Mouse (Mus musculus) G1E (cell line): ENCODE measurements around the gene Fut8. TPM values are rescaled to one million over a fixed set of nuclear protein-coding genes. Genes with fewer than 3 reads are reported as not detected.

Experiments
- ATAC-seq: 2 replicates; pipeline ENCODE4 v1.8.0; 2016; ENCODE audit warnings: mild to moderate bottlenecking; ENCODE audit not compliant: insufficient number of reproducible peaks, poor library complexity, low FRiP score, severe bottlenecking; ENCODE audit errors: extremely low read depth
- DNase-seq: peaks from one replicate; pipeline ENCODE4 v3.0.0; 2012; ENCODE audit warnings: low spot score
- H3K27me3 ChIP-seq: 2 replicates; pipeline ENCODE4 v1.6.1; 2012; ENCODE audit warnings: mild to moderate bottlenecking, low read length, inconsistent platforms; ENCODE audit not compliant: insufficient read depth
- H3K36me3 ChIP-seq: replicated peaks from 2 replicates; pipeline ENCODE3; 2012; ENCODE audit warnings: mild to moderate bottlenecking, inconsistent platforms
- H3K4me1 ChIP-seq: 2 replicates; pipeline ENCODE4 v1.6.1; 2012; ENCODE audit warnings: low read depth, low read length, inconsistent platforms, mixed read lengths; ENCODE audit not compliant: insufficient read depth
- H3K4me3 ChIP-seq: 2 replicates; pipeline ENCODE4 v1.5.1; 2012; ENCODE audit warnings: low read depth, mild to moderate bottlenecking, inconsistent platforms, low read length, moderate library complexity, mixed read lengths
- H3K9me3 ChIP-seq: replicated peaks from 2 replicates; pipeline ENCODE4 v1.6.1; 2012; ENCODE audit warnings: inconsistent platforms
- CTCF ChIP-seq: IDR thresholded peaks from 2 replicates; pipeline ENCODE4 v1.5.1; 2012; ENCODE audit warnings: low read depth, low read length, inconsistent platforms, mixed read lengths
- GATA1 ChIP-seq: IDR thresholded peaks from 2 replicates; pipeline ENCODE4 v1.6.1; 2012; ENCODE audit warnings: borderline replicate concordance, low read length, inconsistent platforms, mixed read lengths
- GATA2 ChIP-seq: IDR thresholded peaks from 2 replicates; pipeline ENCODE4 v1.6.1; 2012; ENCODE audit warnings: low read depth, low read length, inconsistent platforms, borderline replicate concordance
- POLR2AphosphoS5 ChIP-seq: IDR thresholded peaks from 2 replicates; pipeline ENCODE4 v1.6.1; 2012; ENCODE audit warnings: low read depth, low read length, inconsistent platforms; ENCODE audit not compliant: insufficient replicate concordance
- TAL1 ChIP-seq: conservative IDR thresholded peaks from 2 replicates; pipeline ENCODE4 v1.6.1; 2012; ENCODE audit warnings: low read depth, low read length, inconsistent platforms, mixed read lengths
- polyA plus RNA-seq: library from polyadenylated mRNA; stranded (reverse); fragments of >175 nt; gene quantifications from 2 replicates; pipeline ENCODE4 v1.2.3, GENCODE M21; 2012
- total RNA-seq, 2 experiments: library from RNA; stranded (forward) in 1 of 2; stranded (reverse) in 1 of 2; fragments of 200-1000 nt in 1 of 2; fragments of >200 nt in 1 of 2; fragmentation: Nextera tagmentation in 1 of 2; gene quantifications; 2 replicates each; pipeline ENCODE4 v1.2.3; 2014 to 2017

Gene Fut8
- total and polyA plus RNA-seq, 3 experiments = 35.8 to 447 (median 251) TPM

DNA sequence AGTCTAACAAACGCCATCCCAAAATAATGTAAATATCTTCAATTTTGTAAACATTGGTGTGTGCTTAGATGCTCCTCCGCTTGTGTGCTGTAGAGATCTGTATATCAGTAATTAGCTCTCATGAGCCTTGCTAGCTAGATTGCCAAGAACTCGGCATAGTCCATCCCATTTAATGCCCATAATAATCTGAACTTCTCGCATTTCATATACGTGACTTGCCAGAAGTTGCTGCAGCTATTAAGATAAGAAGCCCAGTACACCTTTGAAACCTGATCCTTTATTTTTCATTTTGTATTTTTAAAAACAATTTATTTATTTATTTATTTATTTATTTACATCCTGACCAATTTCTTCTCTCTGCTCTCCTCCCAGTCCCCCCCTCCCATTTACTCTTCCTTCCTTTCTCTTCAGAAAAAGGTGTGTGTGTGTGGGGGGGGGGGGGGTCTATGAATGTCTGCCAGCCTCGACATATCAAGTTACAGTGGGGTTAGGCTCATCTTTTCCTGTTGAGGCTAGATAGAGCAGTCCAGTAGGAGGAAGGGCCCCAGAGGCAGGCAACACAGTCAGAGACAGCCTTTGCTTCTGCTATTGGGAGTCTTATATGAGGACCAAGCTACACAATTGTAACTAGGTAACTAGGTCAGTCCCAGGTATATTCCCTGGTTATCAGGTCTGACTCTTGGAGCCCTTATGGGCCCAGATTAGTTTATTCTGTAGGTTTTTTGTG is 183.9 kb downstream of the Fut8 start:
- Histone ChIP-seq H3K4me1 (no peaks in the 10 kb centered on the region; the same call in 1 of the 2 replicates), H3K4me3 (no peak overlapping the region), H3K36me3 (peaks cover 31% of the 10 kb centered on the region), H3K9me3 (no peaks in the 10 kb centered on the region), H3K27me3 (no peaks in the 10 kb centered on the region)
- TF ChIP-seq TAL1 (no peak), POLR2AphosphoS5 (no peak), GATA1 (no peak), CTCF (no peak), GATA2 (no peak)
- ATAC-seq = no peak
- no peak for DNase-seq

DNA sequence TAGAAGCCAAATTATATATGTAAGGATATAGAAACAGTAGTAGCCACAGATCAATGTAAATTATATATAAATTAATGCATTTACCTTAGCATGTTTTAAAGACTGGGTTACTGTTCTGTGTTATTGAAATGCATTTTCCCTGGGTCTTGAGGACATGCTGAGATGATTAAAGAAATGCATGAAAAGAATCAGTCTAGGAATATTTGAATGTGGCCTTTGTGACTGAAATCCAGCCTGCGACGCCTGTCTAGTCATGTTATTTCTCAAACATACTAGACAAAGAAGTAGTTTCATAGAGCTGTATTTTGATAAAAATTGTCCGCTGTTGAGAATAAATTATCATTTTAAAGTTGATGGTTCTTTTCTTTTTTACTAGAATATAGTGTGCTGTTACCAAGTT is 188.2 kb downstream of the Fut8 start:
- no peak for ATAC-seq
- H3K27me3 ChIP-seq = no peaks in the 10 kb centered on the region
- no peaks in the 10 kb centered on the region for H3K9me3 ChIP-seq
- DNase-seq = no peak
- peaks cover 35% of the 10 kb centered on the region for H3K36me3 ChIP-seq
- TF ChIP-seq TAL1 = no peak
- TF ChIP-seq GATA2 = no peak
- no peak for TF ChIP-seq POLR2AphosphoS5
- TF ChIP-seq GATA1 = no peak
- TF ChIP-seq CTCF = no peak
- no peak overlapping the region for H3K4me3 ChIP-seq
- peaks cover 7% of the 10 kb centered on the region; the same call in 1 of the 2 replicates for H3K4me1 ChIP-seq

DNA sequence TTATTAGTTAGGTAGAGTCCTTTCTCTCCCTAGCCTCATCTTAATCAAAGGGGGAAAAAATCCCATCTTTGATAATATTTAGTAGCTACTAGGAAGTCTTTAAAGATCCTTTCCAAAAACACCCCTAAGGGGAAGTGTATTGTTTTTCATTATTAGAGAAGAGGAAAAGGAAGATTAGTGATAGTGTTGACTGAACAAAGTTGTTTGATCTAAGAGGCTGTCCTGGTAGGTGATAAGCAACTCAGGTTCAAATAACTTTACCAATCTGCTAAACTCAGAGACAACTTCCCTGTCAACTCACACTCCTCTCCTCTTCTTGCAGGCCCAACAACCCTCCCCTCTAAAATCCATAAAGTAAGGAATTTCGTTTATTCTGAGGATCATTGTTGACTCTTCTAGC is 190.2 kb downstream of the Fut8 start:
- TF ChIP-seq GATA1 (no peak), POLR2AphosphoS5 (no peak), TAL1 (no peak), CTCF (no peak), GATA2 (no peak)
- H3K9me3 ChIP-seq = no peaks in the 10 kb centered on the region
- peaks cover 26% of the 10 kb centered on the region for H3K36me3 ChIP-seq
- no peak for ATAC-seq
- no peak overlapping the region for H3K4me3 ChIP-seq
- H3K27me3 ChIP-seq = no peaks in the 10 kb centered on the region
- peaks cover 7% of the 10 kb centered on the region; the same call in 1 of the 2 replicates for H3K4me1 ChIP-seq
- DNase-seq = no peak

DNA sequence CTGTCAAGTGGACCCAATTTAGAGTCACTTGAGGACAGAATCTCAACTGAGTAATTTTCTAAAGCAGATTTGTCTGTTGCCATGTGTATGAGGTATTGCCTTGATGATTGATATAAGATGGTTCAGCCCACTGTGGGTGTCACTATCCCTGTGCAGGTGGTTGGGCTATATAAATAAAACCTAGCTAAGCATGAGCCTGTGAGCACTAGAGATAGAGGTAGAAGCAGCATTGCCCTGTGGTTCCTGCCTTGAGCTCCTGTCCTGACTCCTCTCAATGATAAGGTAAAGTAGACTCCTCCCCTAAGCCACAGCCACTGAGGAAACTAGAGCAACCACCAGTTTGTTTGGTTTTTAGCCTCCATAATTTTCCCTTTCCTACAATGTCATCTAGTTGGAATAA is 191.5 kb downstream of the Fut8 start:
- no peak overlapping the region for H3K4me3 ChIP-seq
- H3K4me1 ChIP-seq = peaks cover 7% of the 10 kb centered on the region; the same call in 1 of the 2 replicates
- ATAC-seq = no peak
- no peaks in the 10 kb centered on the region for H3K9me3 ChIP-seq
- DNase-seq = no peak
- no peak for TF ChIP-seq GATA2
- TF ChIP-seq TAL1 = no peak
- TF ChIP-seq CTCF = no peak
- TF ChIP-seq GATA1 = no peak
- TF ChIP-seq POLR2AphosphoS5 = no peak
- H3K36me3 ChIP-seq = peaks cover 26% of the 10 kb centered on the region
- H3K27me3 ChIP-seq = no peaks in the 10 kb centered on the region

DNA sequence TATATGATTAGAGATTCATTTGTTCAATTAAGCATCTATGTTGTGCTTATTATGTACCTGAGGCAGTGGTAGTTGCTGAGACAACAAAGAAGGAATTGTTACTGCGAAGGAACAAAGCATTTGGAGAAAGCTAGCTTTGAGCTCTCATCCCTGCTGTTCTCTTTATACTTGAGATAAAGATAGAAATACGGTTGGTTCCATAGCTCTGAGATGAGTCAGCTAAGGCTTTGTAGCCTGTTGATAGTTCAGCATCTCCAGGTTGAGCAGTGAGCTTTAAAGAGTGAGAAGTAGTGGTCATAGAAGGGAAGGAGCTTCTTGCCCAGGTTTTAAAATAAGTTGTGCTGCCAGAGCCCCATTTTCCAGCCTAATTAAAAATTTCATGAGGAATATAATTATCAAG is 198.8 kb downstream of the Fut8 start:
- H3K27me3 ChIP-seq = no peaks in the 10 kb centered on the region
- H3K9me3 ChIP-seq = no peaks in the 10 kb centered on the region
- peaks cover 32% of the 10 kb centered on the region for H3K36me3 ChIP-seq
- no peak for ATAC-seq
- H3K4me1 ChIP-seq = peaks cover 8% of the 10 kb centered on the region; the same call in 1 of the 2 replicates
- H3K4me3 ChIP-seq = no peak overlapping the region
- TF ChIP-seq CTCF (no peak), GATA1 (no peak), TAL1 (no peak), POLR2AphosphoS5 (no peak), GATA2 (no peak)
- DNase-seq = no peak

DNA sequence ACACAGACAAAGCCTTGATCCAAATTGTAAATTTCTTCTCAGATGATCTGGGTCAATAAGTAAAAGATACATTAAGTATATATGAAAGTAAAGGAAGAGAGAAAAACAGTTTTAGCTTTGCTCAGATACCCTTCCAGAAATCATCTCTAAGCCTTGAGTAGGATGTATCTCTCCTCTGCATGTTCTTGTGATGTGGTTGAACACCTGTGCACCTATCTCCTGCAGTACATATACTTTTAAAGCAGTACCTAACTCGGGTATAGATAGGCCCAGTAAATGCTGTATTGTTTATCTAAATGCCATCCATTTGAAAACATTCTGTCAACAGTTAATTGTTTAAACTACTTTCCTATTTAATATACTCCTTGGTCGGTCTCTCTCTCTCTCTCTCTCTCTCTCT is 212.9 kb downstream of the Fut8 start:
- DNase-seq (no peak), ATAC-seq (no peak)
- Histone ChIP-seq H3K9me3 (no peaks in the 10 kb centered on the region), H3K36me3 (peaks cover 63% of the 10 kb centered on the region), H3K4me1 (no peaks in the 10 kb centered on the region), H3K4me3 (no peak overlapping the region), H3K27me3 (no peaks in the 10 kb centered on the region)
- TF ChIP-seq GATA2 = no peak
- no peak for TF ChIP-seq TAL1
- TF ChIP-seq POLR2AphosphoS5 = no peak
- TF ChIP-seq CTCF = no peak
- TF ChIP-seq GATA1 = no peak

DNA sequence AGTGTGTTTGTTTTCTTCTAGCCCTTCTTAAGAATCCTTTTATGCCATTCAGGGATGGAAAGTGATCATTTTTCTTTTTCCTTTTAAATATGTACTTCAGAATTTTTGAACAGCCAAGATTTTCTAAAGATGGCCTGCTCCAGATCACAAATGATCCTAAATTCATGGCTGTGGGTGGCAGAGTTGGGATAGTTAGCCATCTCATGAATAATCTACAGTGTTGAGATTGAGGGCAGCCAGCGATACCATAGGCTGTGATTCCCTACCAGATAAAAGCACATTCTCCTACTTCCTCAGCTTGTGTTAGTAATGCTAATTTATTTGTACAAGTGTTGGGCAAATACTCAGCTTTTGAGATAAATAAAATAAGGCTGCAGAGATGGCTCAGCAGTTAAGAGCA is 228.3 kb downstream of the Fut8 start:
- DNase-seq (no peak), ATAC-seq (no peak)
- Histone ChIP-seq H3K9me3 (no peaks in the 10 kb centered on the region), H3K36me3 (peaks cover 45% of the 10 kb centered on the region), H3K4me1 (no peaks in the 10 kb centered on the region), H3K27me3 (no peaks in the 10 kb centered on the region), H3K4me3 (no peak overlapping the region)
- TF ChIP-seq GATA2 (no peak), GATA1 (no peak), CTCF (no peak), TAL1 (no peak), POLR2AphosphoS5 (no peak)
